In genomic region chr9:69899371-69899770, GRCm38 (mm10) we compare ENCODE assay signal across 8 mouse cellular contexts.
A peak's percentile ranks its signal among the peaks of the same experiment; 100 is the strongest.
DNase-seq lines count a peak whose midpoint lies in the region; ATAC-seq and TF ChIP-seq lines count a peak whose summit lies in the region.

No protein-coding gene starts in this region.

- peaks cover 4% of the 10 kb centered on the region; the same call in 1 of the 2 replicates for H3K4me1 ChIP-seq in midbrain, embryonic 12.5 days

- no peak overlapping the region for H3K27ac ChIP-seq in gastrocnemius, adult 2 months
- H3K27ac ChIP-seq in midbrain, embryonic 12.5 days (replicated peaks) = no peak overlapping the region

- no peak overlapping the region for H3K4me3 ChIP-seq in gastrocnemius, adult 2 months
- H3K4me3 ChIP-seq in midbrain, embryonic 12.5 days = no peak overlapping the region

- intact Hi-C loops in gastrocnemius, adult 2 months (cut with DNase I) = no loop called here

- 0 out of 2 replicates have a peak overlapping the region, but pooled peaks have one; percentile 0 for H3K9ac ChIP-seq in midbrain, embryonic 12.5 days (replicated peaks)

- no peak for ATAC-seq in midbrain, embryonic 12.5 days (ENCODE audit: low FRiP score, low read depth)
- ATAC-seq in inflammation-experienced regulatory T-cells, adult 6 months = no peak

- peak overlapping the region; percentile 36 for H3K4me2 ChIP-seq in midbrain, embryonic 12.5 days (replicated peaks)

- 15% methylated on average over 11 of the region's 11 CpGs for WGBS in midbrain, embryonic 12.5 days

- no peak for DNase-seq in gastrocnemius, adult 2 months
- DNase-seq in gastrocnemius, adult 8-10 months (ENCODE audit: low spot score in 2 of 2) = no peak
- peak; percentile 56 to 73 for DNase-seq in right cerebral cortex, postnatal 10 days (ENCODE audit: low spot score in 2 of 2)
- DNase-seq in right cerebral cortex, postnatal 36 days (ENCODE audit: low spot score in 2 of 2) = no peak
- peak; percentile 11 to 40 for DNase-seq in frontal cortex, postnatal 14 days (ENCODE audit: low spot score in 2 of 2)
- DNase-seq in lung, adult 18-20 months = no peak

- H3K27me3 ChIP-seq in midbrain, embryonic 12.5 days = peaks cover 4% of the 10 kb centered on the region; the same call in 1 of the 2 replicates

- peak; percentile 12; the same call in 1 of the 2 replicates for TF ChIP-seq CTCF in gastrocnemius, adult 2 months (IDR thresholded peaks at IDR 0.05)

- H3K9me3 ChIP-seq in midbrain, embryonic 12.5 days = no peaks in the 10 kb centered on the region

- no peaks in the 10 kb centered on the region for H3K36me3 ChIP-seq in midbrain, embryonic 12.5 days

Comparison
In these comparisons a context has a peak if more than half of its experiments do, and no peak if none do; other contexts are left out.
1. DNase-seq: peak in right cerebral cortex, postnatal 10 days (2 of 2) and frontal cortex, postnatal 14 days (2 of 2); none in gastrocnemius, adult 2 months (single experiment), gastrocnemius, adult 8-10 months (0 of 2), right cerebral cortex, postnatal 36 days (0 of 2) and lung, adult 18-20 months (0 of 2).